Mouse (Mus musculus) regulatory T cell (primary cell): ENCODE data around the gene Nxph4.

Experiments
- in situ Hi-C: fragments of 300-600 bp; cut with MboI, MseI; formaldehyde crosslinking; loops from one replicate; pipeline ENCODE4 v1.15.1; 2025; ENCODE audit warnings: high pct_unique_total_duplicates

Nxph4 gene

DNA sequence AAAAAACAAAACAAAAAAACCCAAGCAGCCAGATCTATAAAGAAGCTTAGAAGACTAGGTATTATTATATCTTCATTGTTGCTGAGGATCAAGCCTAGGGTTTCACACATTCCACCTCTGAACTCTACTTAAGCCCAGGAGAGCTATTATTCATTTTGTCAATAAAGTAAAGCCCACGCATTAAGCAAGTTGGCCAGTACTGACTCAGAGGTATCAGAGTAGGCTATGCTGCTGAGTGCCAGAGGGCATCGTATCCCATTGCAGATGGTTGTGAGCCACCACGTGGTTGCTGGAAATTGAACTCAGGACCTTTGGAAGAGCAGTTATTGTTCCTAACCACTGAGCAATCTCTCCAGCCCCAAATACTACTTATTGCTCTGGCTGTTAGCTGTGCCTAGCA is 9.6 kb upstream of the Nxph4 start:
- in situ Hi-C loops: loop anchor here (5.0 kb wide), 1 partner anchor 37 kb away; no protein-coding TSS in a partner anchor

DNA sequence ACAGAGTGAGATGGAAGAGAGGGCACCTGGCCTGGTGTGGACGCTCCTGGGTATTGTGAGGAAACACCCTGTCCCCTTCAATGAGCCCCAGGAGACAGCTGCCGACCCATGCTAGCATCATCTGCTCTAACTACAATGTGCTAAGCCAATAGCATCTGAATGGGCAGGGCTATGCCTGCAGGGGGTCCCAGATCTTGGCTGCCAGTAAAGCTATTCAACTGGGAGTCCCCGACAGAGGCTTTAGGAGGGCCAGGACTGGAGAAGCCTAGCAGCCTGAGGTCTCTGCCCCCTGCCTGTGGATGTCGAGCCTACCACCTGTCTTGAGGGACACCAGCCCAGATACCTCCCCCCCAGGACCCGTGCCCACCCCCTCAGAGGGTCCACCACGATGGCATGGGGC is 8.4 kb upstream of the Nxph4 start:
- in situ Hi-C loops: loop anchor here (5.0 kb wide), 1 partner anchor 35 kb away; no protein-coding TSS in a partner anchor

DNA sequence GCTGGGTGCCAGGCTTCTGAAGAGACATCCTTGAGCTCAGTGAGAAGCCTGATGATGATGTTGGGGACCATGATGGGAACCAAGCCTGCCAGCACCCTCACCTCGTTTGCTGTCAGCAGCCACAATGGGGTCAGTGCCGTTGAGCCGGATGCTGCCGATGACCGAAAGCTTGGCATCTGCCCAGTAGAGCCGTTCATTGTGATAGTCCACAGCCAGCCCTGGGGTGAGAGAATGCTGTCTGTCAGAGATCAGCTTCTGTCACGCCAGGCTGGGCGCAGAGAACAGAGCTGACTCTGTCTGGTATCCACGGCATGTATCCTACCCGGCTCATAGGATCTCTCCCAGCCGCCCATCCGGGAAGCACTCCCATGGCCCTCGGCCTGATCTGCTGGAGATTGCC is 7.7 kb upstream of the Nxph4 start:
- in situ Hi-C loops: loop anchor here (5.0 kb wide), 1 partner anchor 35 kb away; no protein-coding TSS in a partner anchor

DNA sequence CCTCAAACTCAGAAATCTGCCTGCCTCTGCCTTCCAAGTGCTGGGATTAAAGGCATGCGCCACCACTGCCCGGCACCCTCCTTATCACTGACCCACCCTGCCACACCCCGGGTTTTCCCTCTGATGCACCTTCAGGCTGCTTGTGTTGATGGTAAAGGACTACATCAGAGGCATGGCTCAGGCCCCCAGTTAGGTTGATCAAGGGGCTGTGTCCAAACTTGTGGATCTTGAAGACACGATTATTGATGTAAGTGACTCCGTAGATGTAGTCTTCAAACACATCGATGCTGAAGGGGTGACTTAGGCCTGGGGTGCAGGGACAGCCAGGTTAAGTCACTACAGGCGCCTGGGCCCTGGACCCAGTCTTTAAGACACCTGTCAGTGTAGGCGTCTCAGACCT is 7.2 kb upstream of the Nxph4 start:
- in situ Hi-C loops: loop anchor here (5.0 kb wide), 1 partner anchor 34 kb away; no protein-coding TSS in a partner anchor

DNA sequence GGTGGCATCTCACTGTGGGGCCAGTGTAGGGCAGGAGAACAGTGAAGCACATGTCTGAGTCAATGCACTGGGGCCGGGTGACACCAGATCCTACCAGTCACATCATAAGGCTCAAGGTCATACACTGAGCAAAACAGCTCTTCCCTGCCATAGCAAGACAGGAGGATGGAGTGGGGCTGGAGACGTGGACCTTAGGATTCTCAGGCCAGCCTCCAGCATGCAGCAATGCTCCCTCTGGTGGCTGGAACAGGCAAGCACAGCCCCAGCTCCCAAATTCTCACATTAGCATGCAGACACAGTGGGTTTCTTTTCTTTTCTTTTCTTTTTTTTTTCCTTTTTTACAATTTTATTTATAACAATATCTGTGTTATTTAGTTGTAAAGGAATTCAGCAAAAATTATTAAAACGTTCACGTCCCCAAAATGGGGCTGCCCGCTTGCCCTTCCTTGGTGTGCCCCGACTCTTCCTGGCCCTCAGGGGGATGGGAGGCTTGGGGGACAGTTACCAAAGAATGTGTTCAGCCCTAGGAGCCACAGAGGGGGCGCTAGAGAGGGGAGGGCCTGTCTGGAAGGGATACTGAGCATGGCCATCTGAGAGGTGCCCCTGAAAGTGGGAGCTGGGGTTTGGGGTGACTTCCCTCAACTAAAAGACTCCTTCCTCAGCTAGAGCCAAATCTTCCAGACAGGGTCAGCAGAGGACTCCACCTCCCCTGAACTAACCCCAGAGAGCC is 3.7 kb upstream of the Nxph4 start:
- in situ Hi-C loops: no loop called here

DNA sequence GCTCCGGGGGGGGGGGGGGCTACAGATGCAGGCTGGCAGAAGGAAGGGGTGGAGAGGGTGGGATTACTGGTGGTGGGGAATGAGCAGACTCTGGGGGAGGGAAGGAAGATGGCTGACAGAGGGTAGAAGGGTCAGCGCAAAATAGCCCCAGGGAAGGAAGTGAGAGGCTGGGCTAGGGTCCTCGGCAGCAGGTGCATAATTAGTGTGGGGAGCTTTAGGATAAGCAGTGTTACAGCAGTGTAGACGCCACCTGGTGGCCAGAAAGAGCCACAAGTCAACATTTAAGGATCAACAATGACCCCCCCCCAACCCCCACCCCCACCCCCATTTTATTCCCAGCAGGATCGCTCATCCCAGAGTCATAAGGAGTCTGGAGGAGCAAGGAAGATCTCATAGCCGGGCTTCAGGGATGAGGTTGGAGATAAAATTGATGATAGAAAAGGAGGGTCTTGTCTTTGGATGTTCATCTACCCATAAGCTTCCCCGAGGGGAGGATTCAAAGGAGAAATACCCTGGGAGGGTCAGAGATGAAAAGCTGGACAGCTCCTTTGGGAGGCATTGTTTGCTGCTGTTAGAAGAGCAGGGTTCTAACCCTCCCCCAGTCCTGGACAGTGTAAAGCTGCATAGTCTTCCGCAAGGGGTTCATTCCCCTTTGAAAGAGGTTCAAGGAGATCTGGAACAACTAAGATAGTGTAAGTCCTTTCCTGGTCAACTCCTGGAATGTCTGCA is 2.4 kb upstream of the Nxph4 start:
- in situ Hi-C loops: no loop called here

DNA sequence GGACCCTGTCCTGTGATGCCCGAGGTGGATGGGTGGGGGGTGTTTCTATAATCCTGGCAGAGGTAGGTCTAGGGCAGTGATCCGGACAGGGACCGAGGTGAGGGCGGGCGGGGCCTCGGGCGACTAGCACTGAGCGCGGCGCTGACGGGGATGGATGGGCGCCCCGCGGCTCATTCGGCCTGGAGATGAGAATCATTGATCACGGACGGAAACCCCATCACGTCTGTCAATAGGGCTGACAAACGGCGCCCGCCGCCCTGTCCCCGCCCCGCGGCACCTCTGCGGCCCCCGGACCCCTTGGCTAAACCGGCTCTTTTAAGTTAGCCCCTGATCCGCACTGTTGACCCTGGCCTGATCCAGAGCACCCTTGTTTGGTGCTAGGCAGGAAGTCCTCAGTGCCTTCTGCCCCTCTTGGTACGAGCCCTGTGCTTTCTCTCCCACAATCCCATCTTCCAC is 598 bp upstream of the Nxph4 start:
- in situ Hi-C loops: no loop called here

DNA sequence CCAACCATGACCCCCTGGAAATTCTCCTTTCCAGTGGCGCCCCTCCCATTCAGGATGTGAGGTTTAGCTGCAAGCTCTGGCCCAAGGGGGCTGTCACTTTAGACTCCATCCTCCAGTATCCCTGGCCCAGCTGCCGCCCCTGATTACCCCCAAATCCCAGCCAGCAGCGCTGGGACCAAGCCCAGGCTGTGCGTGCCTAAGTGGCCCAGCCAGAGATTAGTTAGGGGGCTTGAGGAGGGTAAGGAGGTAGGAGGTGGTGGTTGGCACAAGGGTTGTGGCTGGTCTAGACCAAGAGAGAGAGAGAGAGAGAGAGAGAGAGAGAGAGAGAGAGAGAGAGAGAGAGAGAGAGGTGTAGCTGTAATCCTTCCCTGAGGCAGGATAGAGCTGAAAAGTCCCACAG is 2.8 kb downstream of the Nxph4 start:
- in situ Hi-C loops: no loop called here

DNA sequence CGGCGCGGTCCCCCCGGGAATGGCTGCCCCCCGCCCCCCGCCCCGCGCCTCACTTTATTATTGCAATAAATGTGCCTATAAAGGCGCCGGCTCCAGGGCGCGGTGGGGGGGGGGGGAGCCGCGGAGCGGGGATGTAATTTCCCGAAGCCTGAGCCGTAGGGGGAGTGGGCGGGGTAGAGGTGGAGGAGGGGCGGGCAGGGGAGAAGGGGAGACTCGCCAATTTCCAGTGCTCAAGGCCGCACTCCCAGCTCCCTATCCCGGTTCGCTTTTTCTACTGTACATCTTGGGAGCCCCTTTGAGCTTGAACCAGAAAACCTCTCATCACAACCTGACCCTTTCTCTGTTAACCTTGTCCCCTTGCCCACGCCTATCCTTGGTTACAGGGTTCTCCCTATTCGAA is 3.4 kb downstream of the Nxph4 start:
- in situ Hi-C loops: no loop called here

DNA sequence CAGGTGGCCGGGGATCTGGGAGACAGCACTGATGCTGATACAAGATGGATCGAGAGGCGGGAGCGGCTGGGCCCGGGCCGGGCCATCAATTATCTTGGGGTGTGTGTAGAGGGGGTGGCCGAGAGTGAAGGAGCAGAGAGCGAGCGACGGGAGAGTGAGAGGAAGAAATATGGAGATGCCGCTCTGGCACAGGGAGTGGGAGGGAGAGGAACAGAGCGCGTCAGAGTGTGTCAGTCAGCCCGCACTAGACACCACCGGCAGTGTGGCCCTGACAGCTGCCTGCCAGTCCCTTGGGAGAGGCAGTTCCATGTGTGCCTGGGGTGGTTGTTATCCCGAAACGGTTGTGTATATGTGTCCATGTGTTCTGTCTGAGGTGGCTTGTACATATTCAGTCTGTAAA is 6.9 kb downstream of the Nxph4 start:
- in situ Hi-C loops: no loop called here

DNA sequence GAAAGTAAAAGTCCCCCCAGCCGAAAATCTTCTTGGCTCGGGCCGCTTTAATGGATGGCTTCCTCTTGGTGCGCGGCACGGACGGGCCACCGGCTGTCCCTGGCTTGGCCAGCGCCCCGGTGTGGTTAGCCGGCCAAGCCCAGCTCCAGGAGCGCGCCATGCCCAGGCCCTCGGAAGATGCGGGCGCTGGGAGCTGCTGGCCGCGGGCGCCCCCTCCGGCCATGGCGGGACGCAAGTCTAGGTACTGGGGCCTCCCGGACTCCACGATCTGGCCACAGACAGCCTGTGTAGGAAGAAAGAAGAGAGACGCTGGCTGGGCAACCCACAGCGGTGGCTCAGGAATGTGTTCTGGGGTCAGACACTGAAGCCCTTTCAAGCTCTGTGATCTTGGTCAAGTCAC is 7.7 kb downstream of the Nxph4 start:
- in situ Hi-C loops: no loop called here

DNA sequence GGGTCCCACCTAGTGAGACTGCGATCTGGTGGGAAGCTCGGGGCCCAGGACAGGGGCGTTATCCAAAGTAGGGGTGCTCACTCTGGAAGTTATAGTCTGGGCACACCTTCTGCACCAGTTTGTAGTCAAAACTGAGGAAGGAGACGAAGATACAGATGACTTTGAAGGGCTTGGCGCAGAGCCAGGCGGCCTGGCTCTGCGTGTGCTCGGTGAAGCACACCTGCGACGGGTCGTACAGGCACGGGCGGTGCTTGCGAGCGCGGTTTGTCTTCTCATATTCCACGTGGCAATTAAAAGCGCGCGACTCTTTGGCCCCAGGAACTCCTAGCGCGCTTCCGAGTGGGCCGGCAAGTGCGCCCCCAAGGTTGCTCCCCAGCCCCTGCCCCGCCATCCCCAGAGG is 8.3 kb downstream of the Nxph4 start:
- in situ Hi-C loops: no loop called here

DNA sequence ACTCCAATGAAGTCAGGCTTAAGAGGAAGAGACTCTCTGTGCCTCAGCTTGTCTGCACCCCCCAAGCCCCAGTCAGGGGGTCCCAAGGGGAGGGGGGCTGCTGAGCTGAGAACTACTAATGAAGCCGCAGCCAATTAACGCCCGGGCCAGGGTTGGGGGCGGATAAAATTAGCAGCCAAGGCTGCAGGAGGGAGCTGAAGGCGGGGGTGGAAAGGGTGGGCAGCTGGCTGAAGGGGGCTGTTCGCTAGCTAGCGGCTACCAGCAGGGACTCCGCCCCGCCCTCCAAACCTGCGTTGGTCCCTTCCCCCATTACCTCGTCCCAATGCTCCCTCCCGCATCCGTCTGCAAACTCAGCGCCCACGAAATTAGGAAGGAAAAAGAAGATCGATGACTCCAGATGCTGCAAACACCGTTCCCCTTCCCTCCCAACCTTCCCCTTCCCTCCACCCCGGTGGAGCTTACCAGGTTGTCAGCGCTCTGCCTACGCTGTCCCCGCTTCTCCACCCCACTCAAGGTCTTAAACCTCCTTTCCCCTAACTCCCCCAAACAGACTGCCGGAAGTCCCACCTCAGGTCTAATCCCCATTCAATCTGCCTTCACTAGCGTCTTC is 9.6 kb downstream of the Nxph4 start:
- in situ Hi-C loops: no loop called here

DNA sequence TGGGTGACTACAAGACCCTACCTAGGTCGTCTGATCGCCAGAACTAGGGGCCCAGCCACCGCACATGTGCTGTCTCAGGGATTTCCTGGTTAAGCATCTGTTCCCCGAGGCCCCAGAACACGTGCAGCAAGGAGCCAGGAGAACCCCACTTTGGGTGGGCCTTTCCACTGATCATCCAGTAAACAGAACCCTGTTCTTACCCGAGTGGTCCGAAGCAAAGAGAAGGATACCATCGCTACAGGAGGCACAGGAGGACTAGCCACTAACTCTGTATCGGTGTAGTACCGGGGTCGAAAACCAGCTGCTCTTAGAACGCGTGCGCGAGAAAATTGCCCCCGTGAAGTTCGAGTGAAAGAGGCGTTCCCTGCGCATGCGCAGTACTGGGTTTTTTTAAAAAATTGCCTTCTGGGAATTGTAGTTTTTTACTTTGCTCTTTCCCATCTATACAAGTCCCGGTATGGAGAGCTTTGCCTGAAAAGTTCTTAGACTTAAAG is 12.2 kb downstream of the Nxph4 start, which contains the start of gene Shmt2:
TSS of gene Shmt2 (minus strand) at position 357 of the 494 bp plus-strand sequence.
- in situ Hi-C loops: no loop called here

DNA sequence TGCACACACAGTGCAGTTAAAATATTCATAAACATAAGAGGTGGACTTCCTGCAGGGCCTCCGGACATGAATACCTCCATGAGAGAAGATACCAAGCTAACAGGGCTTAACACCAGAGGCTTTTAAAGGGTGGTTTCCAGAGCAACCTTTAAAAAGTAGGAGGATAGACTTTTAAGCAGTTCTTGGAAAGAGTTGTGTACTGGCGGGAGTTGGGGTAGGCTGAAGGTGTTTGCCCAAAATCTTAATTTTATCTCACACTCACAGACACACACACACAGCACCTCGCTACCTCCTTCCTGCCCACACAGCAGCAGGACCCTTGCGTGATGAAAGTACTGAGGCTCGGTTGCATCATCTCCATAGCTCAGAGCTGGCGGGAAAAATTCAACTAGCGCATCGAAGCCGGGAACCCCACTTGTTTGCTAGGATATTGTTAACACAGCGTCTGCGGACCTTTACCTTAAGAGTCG is 12.7 kb downstream of the Nxph4 start:
- in situ Hi-C loops: no loop called here

DNA sequence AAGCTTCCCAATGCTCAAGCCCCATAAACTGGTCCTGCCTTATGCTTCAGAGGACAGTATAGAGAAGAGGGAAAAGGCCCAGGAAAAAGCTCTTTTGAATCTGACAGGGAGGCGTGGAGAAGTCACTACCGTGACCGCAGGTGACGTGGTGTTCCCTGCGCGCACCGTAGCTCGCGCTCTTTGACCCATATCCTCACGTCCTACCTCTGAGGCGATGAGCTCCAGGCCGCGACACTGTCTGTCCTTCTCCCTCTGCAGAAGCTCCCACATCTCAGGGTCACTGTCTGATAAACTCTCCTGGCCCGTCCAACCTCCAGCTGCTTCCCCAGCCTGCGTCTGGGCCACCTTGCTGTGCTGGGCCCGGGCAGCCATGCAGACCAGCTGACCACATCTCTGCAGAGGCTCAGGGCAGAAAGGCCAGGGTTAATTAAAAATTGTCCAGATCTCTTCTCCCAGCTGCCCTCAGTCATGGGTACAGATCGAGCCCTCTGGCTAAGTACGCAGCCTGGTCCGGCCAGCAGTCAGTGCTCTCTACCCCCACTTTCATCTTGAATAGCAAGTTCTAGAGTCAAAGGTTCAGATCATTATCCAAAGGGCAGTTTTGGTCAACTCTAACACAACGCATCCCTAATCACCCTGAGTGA is 13.5 kb downstream of the Nxph4 start:
- in situ Hi-C loops: no loop called here

DNA sequence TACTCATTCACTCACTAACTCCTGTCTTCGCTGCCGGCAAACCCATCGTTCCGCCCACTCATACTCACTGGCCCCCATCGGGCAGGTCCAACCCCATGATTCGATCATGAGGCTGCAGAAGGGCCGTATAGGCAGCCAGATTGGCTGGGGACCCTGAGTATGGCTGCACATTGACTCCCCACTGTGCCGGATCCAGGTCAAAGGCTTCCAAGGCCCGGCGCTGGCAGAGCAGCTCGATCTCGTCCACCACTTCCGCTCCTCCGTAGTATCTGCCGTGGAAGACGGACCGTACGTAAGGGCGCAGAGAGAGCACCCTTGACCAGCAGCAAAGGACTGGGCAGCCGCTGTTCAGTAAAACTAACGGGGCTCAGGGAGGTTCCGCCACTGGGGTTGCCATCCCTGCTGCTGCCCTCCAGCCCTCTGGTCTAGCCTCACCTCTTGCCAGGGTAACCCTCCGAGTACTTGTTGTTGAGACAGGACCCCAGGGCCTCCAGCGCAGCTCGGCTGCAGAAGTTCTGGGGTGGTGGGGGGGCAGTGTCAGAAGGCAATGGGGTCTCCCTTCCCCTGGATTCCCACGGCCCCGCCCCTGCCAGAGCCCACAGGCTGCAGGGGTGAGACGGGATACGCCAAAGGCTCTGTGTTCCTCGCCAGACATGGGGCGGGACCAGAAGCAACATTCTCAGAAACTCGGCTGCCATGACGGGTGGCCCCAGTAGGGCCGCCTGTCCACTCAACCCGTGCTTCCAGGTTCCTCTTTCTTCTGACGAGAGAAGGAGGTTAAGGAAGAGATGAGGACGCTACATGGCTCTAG is 14.3 kb downstream of the Nxph4 start:
- in situ Hi-C loops: no loop called here

DNA sequence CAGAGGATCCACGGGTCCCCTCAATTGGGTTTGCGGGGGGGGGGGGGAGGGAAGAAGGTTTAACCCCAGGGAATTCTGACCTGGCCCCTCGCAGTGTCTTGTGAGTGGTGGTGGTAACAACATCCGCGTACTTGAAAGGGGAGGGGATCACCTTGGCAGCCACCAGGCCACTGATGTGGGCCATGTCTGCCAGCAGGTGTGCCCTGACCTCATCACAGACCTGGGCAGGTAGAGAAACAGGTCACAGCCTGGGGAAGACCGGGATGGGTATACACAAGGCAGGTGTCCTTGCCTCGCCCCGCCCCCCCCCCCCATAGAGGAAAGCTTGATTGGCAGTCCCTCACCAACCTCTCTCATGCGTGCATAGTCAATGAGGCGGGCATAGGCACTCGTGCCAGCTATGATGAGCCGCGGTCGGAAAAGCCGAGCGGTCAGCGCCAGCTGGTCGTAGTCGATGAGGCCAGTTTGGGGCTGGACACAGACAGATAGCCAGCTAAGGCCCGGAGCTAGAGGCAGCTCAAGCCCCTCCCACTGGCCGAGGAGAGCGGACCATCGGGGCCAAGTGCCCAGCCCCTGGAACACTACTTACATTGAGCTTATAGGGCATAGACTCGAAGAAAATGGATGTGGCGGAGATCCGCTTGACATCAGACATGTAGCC is 15.2 kb downstream of the Nxph4 start:
- in situ Hi-C loops: no loop called here

DNA sequence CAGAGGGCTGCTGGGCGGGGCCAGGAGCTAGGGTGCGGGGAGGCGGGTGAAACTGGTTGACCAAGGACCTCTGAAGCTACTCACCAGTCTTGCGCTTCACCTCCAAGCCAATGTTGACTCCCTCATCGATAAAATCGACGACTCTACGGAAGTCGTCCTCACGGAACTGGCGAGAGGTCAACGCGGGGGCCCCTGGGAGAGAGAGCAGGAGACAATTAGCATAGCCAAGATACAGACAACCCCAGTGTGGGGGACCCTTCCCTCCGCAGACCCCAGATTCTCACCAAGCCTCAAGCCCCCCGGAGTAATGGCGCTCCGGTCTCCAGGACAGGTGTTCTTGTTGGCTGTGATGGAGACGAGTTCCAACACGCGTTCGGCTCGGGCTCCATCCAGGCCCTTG is 16.4 kb downstream of the Nxph4 start:
- in situ Hi-C loops: no loop called here

DNA sequence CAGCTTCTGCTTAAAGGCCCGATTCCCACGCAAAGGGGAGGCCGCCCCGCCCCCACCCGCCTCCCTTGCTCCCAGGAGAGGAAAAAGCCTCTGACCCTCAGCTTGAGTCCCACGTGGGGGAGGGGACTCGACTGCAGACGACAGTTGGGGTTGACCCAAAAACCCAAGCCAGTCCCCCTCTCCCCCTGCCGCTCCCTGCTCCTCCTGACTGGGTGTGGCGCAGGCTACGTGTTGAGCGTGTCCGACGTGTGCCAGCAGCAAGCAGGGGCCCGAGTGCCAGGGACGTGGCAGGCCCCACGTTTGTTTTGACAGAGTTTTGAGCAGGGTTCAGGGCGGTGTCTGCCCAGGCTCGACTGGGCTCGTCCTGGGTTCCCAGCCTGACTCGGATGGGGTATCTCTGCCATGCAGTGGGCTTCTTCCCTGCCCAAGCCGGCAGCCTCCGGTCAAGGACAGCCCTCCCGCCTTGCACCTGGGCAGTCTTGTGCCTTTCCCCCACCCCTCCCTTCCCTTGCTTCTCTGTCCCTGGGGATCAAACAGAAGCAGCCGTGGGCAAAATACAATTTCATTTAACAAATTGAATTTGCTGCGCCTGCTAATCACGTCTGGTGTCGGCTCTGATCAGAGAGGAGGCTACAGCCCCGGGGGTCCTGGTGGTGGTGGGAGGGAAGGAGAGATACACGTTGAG is 17.6 kb downstream of the Nxph4 start:
- in situ Hi-C loops: no loop called here
